Mouse (Mus musculus) heart, adult 2 months (tissue): ENCODE results near the gene Wbp2.

ENCODE experiments used
- CTCF ChIP-seq: fragments of 200-600 bp; IDR thresholded peaks from 2 replicates; pipeline ENCODE4 v1.8.1; 2022; ENCODE audit warnings: antibody characterized with exemption, mild to moderate bottlenecking, moderate library complexity
- POLR2A ChIP-seq: fragments of 200-500 bp; IDR thresholded peaks from 2 replicates; pipeline ENCODE4 v1.6.1; 2011; ENCODE audit warnings: mild to moderate bottlenecking, low read depth, low read length, control low read depth; ENCODE audit not compliant: insufficient read depth

DNA sequence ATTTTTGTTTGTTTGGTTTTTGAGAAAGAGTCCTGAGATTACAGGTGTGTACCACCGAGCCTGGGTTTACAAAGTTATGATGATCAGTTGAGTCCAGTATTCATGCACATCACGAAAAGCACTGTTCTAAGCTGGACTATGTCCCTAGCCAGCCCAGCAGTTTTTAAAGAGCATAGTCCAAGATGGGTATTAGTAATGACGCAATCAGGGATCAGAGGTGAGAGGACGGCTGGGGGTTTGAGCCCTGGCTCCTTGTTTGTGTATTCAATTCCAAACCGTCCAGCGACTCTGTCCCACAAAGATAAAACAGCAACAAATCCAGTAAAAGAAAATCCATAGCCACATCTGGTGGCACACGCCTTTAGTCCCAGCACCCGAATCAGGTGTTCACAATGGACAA lies 1.4 kb upstream of the Wbp2 start:
- TF ChIP-seq POLR2A (no peak), CTCF (no peak)
